Mouse (Mus musculus) heart, postnatal 0 days (tissue): ENCODE data around the gene Dgkq.

Source experiments
- CTCF ChIP-seq: IDR thresholded peaks from 2 replicates; pipeline ENCODE4 v1.5.1; 2016; ENCODE audit warnings: antibody characterized with exemption, control low read depth, low read depth
- EP300 ChIP-seq: IDR thresholded peaks from 2 replicates; pipeline ENCODE4 v1.6.1; 2016; ENCODE audit warnings: antibody characterized with exemption, low read depth

DNA sequence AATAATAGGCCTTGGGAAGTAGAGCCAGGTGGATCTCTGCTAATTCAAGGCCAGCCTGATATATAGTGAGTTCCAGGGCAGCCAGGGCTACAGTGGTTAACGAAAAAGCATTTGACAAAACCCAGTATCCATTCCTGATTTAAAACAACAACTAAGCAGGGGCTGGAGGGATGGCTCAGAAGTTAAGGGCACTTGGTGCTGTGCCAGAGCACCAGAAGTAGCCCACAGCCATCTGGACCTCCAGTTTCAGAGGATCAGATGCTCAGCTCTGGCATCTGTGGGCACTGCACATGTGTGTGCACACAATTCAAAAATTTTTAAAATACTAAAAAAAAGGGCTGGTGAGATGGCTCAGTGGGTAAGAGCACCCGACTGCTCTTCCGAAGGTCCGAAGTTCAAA, 35.8 kb downstream of the Dgkq start:
- no peak for TF ChIP-seq CTCF
- TF ChIP-seq EP300 = no peak
